Mouse (Mus musculus) G1E (cell line): Measurements from ENCODE around the gene Ccdc85c. TPM values are rescaled to one million over a fixed set of nuclear protein-coding genes. Genes with fewer than 3 reads are reported as not detected.
A peak's percentile ranks its signal among the peaks of the same experiment; 100 is the strongest.

ENCODE experiments used
- ATAC-seq: 2 replicates; pipeline ENCODE4 v1.8.0; 2016; ENCODE audit warnings: mild to moderate bottlenecking; ENCODE audit not compliant: insufficient number of reproducible peaks, poor library complexity, low FRiP score, severe bottlenecking; ENCODE audit errors: extremely low read depth
- DNase-seq: peaks from one replicate; pipeline ENCODE4 v3.0.0; 2012; ENCODE audit warnings: low spot score
- H3K27me3 ChIP-seq: 2 replicates; pipeline ENCODE4 v1.6.1; 2012; ENCODE audit warnings: mild to moderate bottlenecking, low read length, inconsistent platforms; ENCODE audit not compliant: insufficient read depth
- H3K36me3 ChIP-seq: replicated peaks from 2 replicates; pipeline ENCODE3; 2012; ENCODE audit warnings: mild to moderate bottlenecking, inconsistent platforms
- H3K4me1 ChIP-seq: 2 replicates; pipeline ENCODE4 v1.6.1; 2012; ENCODE audit warnings: low read depth, low read length, inconsistent platforms, mixed read lengths; ENCODE audit not compliant: insufficient read depth
- H3K4me3 ChIP-seq: 2 replicates; pipeline ENCODE4 v1.5.1; 2012; ENCODE audit warnings: low read depth, mild to moderate bottlenecking, inconsistent platforms, low read length, moderate library complexity, mixed read lengths
- H3K9me3 ChIP-seq: replicated peaks from 2 replicates; pipeline ENCODE4 v1.6.1; 2012; ENCODE audit warnings: inconsistent platforms
- CTCF ChIP-seq: IDR thresholded peaks from 2 replicates; pipeline ENCODE4 v1.5.1; 2012; ENCODE audit warnings: low read depth, low read length, inconsistent platforms, mixed read lengths
- GATA1 ChIP-seq: IDR thresholded peaks from 2 replicates; pipeline ENCODE4 v1.6.1; 2012; ENCODE audit warnings: borderline replicate concordance, low read length, inconsistent platforms, mixed read lengths
- GATA2 ChIP-seq: IDR thresholded peaks from 2 replicates; pipeline ENCODE4 v1.6.1; 2012; ENCODE audit warnings: low read depth, low read length, inconsistent platforms, borderline replicate concordance
- POLR2AphosphoS5 ChIP-seq: IDR thresholded peaks from 2 replicates; pipeline ENCODE4 v1.6.1; 2012; ENCODE audit warnings: low read depth, low read length, inconsistent platforms; ENCODE audit not compliant: insufficient replicate concordance
- TAL1 ChIP-seq: conservative IDR thresholded peaks from 2 replicates; pipeline ENCODE4 v1.6.1; 2012; ENCODE audit warnings: low read depth, low read length, inconsistent platforms, mixed read lengths
- polyA plus RNA-seq: library from polyadenylated mRNA; stranded (reverse); fragments of >175 nt; gene quantifications from 2 replicates; pipeline ENCODE4 v1.2.3, GENCODE M21; 2012
- total RNA-seq, 2 experiments: library from RNA; stranded (forward) in 1 of 2; stranded (reverse) in 1 of 2; fragments of 200-1000 nt in 1 of 2; fragments of >200 nt in 1 of 2; fragmentation: Nextera tagmentation in 1 of 2; gene quantifications; 2 replicates each; pipeline ENCODE4 v1.2.3; 2014 to 2017

Ccdc85c gene
- total and polyA plus RNA-seq, 3 experiments: 0.05 TPM; not detected in 2

- no peaks in the 10 kb centered on the region for H3K4me1 ChIP-seq
- peaks cover 95% of the 10 kb centered on the region for H3K9me3 ChIP-seq
- H3K4me3 ChIP-seq: no peak overlapping the region; the same call in 1 of the 2 replicates
- H3K27me3 ChIP-seq: no peaks in the 10 kb centered on the region
- ATAC-seq: no peak
- DNase-seq: no peak
- TF ChIP-seq CTCF (no peak), POLR2AphosphoS5 (no peak), GATA1 (no peak), GATA2 (no peak), TAL1 (no peak)
- H3K36me3 ChIP-seq: no peaks in the 10 kb centered on the region
These were observed 2.2 kb upstream of the Ccdc85c start for GRCm38 (mm10) chr12:108277341-108277841.

GRCm38 (mm10) chr12:108275920-108276822, 946 bp upstream of the Ccdc85c start:
- Histone ChIP-seq H3K4me1 (no peaks in the 10 kb centered on the region), H3K36me3 (no peaks in the 10 kb centered on the region), H3K27me3 (no peaks in the 10 kb centered on the region), H3K9me3 (peaks cover 96% of the 10 kb centered on the region), H3K4me3 (peak overlapping the region; percentile 5; the same call in 1 of the 2 replicates)
- no peak for TF ChIP-seq TAL1
- TF ChIP-seq POLR2AphosphoS5: no peak
- no peak for TF ChIP-seq GATA2
- TF ChIP-seq GATA1: no peak
- no peak for TF ChIP-seq CTCF
- ATAC-seq (no peak), DNase-seq (no peak)

GRCm38 (mm10) chr12:108275508-108275890, 274 bp upstream of the Ccdc85c start:
- Histone ChIP-seq H3K4me1 (no peaks in the 10 kb centered on the region), H3K9me3 (peaks cover 95% of the 10 kb centered on the region), H3K27me3 (no peaks in the 10 kb centered on the region), H3K4me3 (peak overlapping the region; percentile 5; the same call in 1 of the 2 replicates), H3K36me3 (no peaks in the 10 kb centered on the region)
- TF ChIP-seq CTCF: no peak
- TF ChIP-seq POLR2AphosphoS5: no peak
- TF ChIP-seq GATA2: no peak
- no peak for TF ChIP-seq TAL1
- no peak for TF ChIP-seq GATA1
- no peak for ATAC-seq
- DNase-seq: no peak

GRCm38 (mm10) chr12:108274313-108274595, 971 bp downstream of the Ccdc85c start:
- H3K27me3 ChIP-seq: no peaks in the 10 kb centered on the region

GRCm38 (mm10) chr12:108273466-108274312, 1.5 kb downstream of the Ccdc85c start:
- ATAC-seq (no peak), DNase-seq (no peak)
- Histone ChIP-seq H3K9me3 (peaks cover 96% of the 10 kb centered on the region), H3K4me3 (peak overlapping the region; percentile 18; the same call in 1 of the 2 replicates), H3K27me3 (no peaks in the 10 kb centered on the region), H3K36me3 (no peaks in the 10 kb centered on the region), H3K4me1 (no peaks in the 10 kb centered on the region)
- TF ChIP-seq CTCF (no peak), POLR2AphosphoS5 (no peak), GATA1 (no peak), TAL1 (no peak), GATA2 (no peak)

More at GRCm38 (mm10) chr12:108274313-108274595, 971 bp downstream of the Ccdc85c start:
- no peak for DNase-seq
- H3K4me1 ChIP-seq: no peaks in the 10 kb centered on the region
- H3K36me3 ChIP-seq: no peaks in the 10 kb centered on the region
- H3K4me3 ChIP-seq: peak overlapping the region; percentile 18; the same call in 1 of the 2 replicates
- H3K9me3 ChIP-seq: peaks cover 96% of the 10 kb centered on the region
- ATAC-seq: no peak
- TF ChIP-seq GATA2: no peak
- TF ChIP-seq CTCF: no peak
- TF ChIP-seq GATA1: no peak
- TF ChIP-seq POLR2AphosphoS5: no peak
- no peak for TF ChIP-seq TAL1

GRCm38 (mm10) chr12:108272143-108272635, 3.0 kb downstream of the Ccdc85c start:
- no peaks in the 10 kb centered on the region for H3K36me3 ChIP-seq
- ATAC-seq (no peak), DNase-seq (no peak)
- H3K4me1 ChIP-seq: no peaks in the 10 kb centered on the region
- peaks cover 94% of the 10 kb centered on the region for H3K9me3 ChIP-seq
- no peak overlapping the region for H3K4me3 ChIP-seq
- no peak for TF ChIP-seq GATA1
- no peak for TF ChIP-seq POLR2AphosphoS5
- TF ChIP-seq CTCF: no peak
- no peak for TF ChIP-seq GATA2
- TF ChIP-seq TAL1: no peak
- no peaks in the 10 kb centered on the region for H3K27me3 ChIP-seq
